Mouse (Mus musculus) G1E (cell line): Measurements from ENCODE around the gene Krtcap2. TPM values are rescaled to one million over a fixed set of nuclear protein-coding genes. Genes with fewer than 3 reads are reported as not detected.

Source experiments
- ATAC-seq: 2 replicates; pipeline ENCODE4 v1.8.0; 2016; ENCODE audit warnings: mild to moderate bottlenecking; ENCODE audit not compliant: insufficient number of reproducible peaks, poor library complexity, low FRiP score, severe bottlenecking; ENCODE audit errors: extremely low read depth
- DNase-seq: peaks from one replicate; pipeline ENCODE4 v3.0.0; 2012; ENCODE audit warnings: low spot score
- H3K27me3 ChIP-seq: 2 replicates; pipeline ENCODE4 v1.6.1; 2012; ENCODE audit warnings: mild to moderate bottlenecking, low read length, inconsistent platforms; ENCODE audit not compliant: insufficient read depth
- H3K36me3 ChIP-seq: replicated peaks from 2 replicates; pipeline ENCODE3; 2012; ENCODE audit warnings: mild to moderate bottlenecking, inconsistent platforms
- H3K4me1 ChIP-seq: 2 replicates; pipeline ENCODE4 v1.6.1; 2012; ENCODE audit warnings: low read depth, low read length, inconsistent platforms, mixed read lengths; ENCODE audit not compliant: insufficient read depth
- H3K4me3 ChIP-seq: 2 replicates; pipeline ENCODE4 v1.5.1; 2012; ENCODE audit warnings: low read depth, mild to moderate bottlenecking, inconsistent platforms, low read length, moderate library complexity, mixed read lengths
- H3K9me3 ChIP-seq: replicated peaks from 2 replicates; pipeline ENCODE4 v1.6.1; 2012; ENCODE audit warnings: inconsistent platforms
- CTCF ChIP-seq: IDR thresholded peaks from 2 replicates; pipeline ENCODE4 v1.5.1; 2012; ENCODE audit warnings: low read depth, low read length, inconsistent platforms, mixed read lengths
- GATA1 ChIP-seq: IDR thresholded peaks from 2 replicates; pipeline ENCODE4 v1.6.1; 2012; ENCODE audit warnings: borderline replicate concordance, low read length, inconsistent platforms, mixed read lengths
- GATA2 ChIP-seq: IDR thresholded peaks from 2 replicates; pipeline ENCODE4 v1.6.1; 2012; ENCODE audit warnings: low read depth, low read length, inconsistent platforms, borderline replicate concordance
- POLR2AphosphoS5 ChIP-seq: IDR thresholded peaks from 2 replicates; pipeline ENCODE4 v1.6.1; 2012; ENCODE audit warnings: low read depth, low read length, inconsistent platforms; ENCODE audit not compliant: insufficient replicate concordance
- TAL1 ChIP-seq: conservative IDR thresholded peaks from 2 replicates; pipeline ENCODE4 v1.6.1; 2012; ENCODE audit warnings: low read depth, low read length, inconsistent platforms, mixed read lengths
- polyA plus RNA-seq: library from polyadenylated mRNA; stranded (reverse); fragments of >175 nt; gene quantifications from 2 replicates; pipeline ENCODE4 v1.2.3, GENCODE M21; 2012
- total RNA-seq, 2 experiments: library from RNA; stranded (forward) in 1 of 2; stranded (reverse) in 1 of 2; fragments of 200-1000 nt in 1 of 2; fragments of >200 nt in 1 of 2; fragmentation: Nextera tagmentation in 1 of 2; gene quantifications; 2 replicates each; pipeline ENCODE4 v1.2.3; 2014 to 2017

The Krtcap2 gene
- total and polyA plus RNA-seq, 3 experiments: 86.4 to 145 (median 132) TPM

DNA sequence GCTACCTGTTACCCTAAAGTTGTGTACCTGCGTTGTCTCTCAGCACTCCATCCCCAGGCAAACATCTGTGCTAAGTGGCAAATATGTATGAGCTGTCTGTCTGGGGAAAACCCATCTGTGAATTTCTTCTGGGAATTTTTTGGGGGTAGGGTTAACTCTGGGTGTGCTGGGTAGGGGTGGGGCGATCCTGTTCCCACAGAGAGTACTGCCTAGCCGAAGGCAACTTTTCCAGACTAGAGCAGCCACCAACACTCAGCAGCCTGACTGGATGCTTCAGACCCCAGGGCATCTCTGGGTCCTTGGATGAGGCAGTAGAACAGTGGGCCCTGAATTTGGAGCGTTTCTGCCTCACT, 36.5 kb downstream of the Krtcap2 start:
- no peak for ATAC-seq
- no peak for TF ChIP-seq GATA2
- no peak for TF ChIP-seq POLR2AphosphoS5
- TF ChIP-seq TAL1: no peak
- TF ChIP-seq GATA1: no peak
- TF ChIP-seq CTCF: no peak
- Histone ChIP-seq H3K27me3 (peaks cover 74% of the 10 kb centered on the region), H3K4me1 (peaks cover 8% of the 10 kb centered on the region), H3K9me3 (no peaks in the 10 kb centered on the region), H3K36me3 (no peaks in the 10 kb centered on the region), H3K4me3 (no peak overlapping the region)
- no peak for DNase-seq

GRCm38 (mm10) chr3:89284261-89284660, 38.5 kb downstream of the Krtcap2 start:
- Histone ChIP-seq H3K4me1 (peaks cover 8% of the 10 kb centered on the region), H3K27me3 (peaks cover 71% of the 10 kb centered on the region), H3K4me3 (no peak overlapping the region), H3K9me3 (no peaks in the 10 kb centered on the region), H3K36me3 (no peaks in the 10 kb centered on the region)
- ATAC-seq: no peak
- TF ChIP-seq GATA1 (no peak), CTCF (no peak), TAL1 (no peak), GATA2 (no peak), POLR2AphosphoS5 (no peak)
- no peak for DNase-seq

- H3K36me3 ChIP-seq: no peaks in the 10 kb centered on the region
- H3K27me3 ChIP-seq: peaks cover 60% of the 10 kb centered on the region
- no peak overlapping the region for H3K4me3 ChIP-seq
- ATAC-seq (no peak), DNase-seq (no peak)
- TF ChIP-seq CTCF (no peak), POLR2AphosphoS5 (no peak), GATA1 (no peak), TAL1 (no peak), GATA2 (no peak)
- H3K9me3 ChIP-seq: no peaks in the 10 kb centered on the region
- H3K4me1 ChIP-seq: peaks cover 4% of the 10 kb centered on the region
Measured at GRCm38 (mm10) chr3:89285526-89285925, 39.8 kb downstream of the Krtcap2 start.

- Histone ChIP-seq H3K4me3 (no peak overlapping the region), H3K36me3 (no peaks in the 10 kb centered on the region), H3K4me1 (peaks cover 4% of the 10 kb centered on the region), H3K9me3 (no peaks in the 10 kb centered on the region), H3K27me3 (peaks cover 55% of the 10 kb centered on the region)
- ATAC-seq: no peak
- DNase-seq: no peak
- no peak for TF ChIP-seq CTCF
- no peak for TF ChIP-seq GATA2
- TF ChIP-seq GATA1: no peak
- no peak for TF ChIP-seq POLR2AphosphoS5
- no peak for TF ChIP-seq TAL1
Measured at GRCm38 (mm10) chr3:89287286-89287685, 41.5 kb downstream of the Krtcap2 start.

DNA sequence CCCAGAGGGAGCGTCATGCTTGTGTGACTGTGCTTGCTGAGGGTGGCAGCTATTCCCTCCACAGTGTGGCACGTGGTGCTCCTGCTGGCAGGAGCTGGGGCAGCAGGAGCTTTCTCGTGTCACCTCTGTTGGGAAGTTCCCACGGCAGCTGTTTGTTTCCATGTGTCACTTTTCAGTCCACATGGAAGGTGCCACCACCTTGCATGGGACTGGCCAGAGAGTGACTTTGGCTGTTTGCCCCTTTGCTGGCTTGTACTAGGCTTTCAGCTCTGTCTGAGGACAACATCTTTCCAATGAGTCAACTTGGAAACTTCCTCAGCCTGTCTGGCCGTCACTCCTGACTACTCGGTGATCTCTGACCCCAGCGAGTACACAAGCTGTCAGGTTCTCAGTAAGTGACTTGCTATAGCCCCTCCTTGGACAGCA, 42.8 kb downstream of the Krtcap2 start:
- DNase-seq (no peak), ATAC-seq (no peak)
- H3K4me3 ChIP-seq: no peak overlapping the region
- no peaks in the 10 kb centered on the region for H3K36me3 ChIP-seq
- H3K9me3 ChIP-seq: no peaks in the 10 kb centered on the region
- peaks cover 63% of the 10 kb centered on the region for H3K27me3 ChIP-seq
- no peak for TF ChIP-seq GATA2
- TF ChIP-seq CTCF: no peak
- no peak for TF ChIP-seq TAL1
- no peak for TF ChIP-seq GATA1
- TF ChIP-seq POLR2AphosphoS5: no peak
- H3K4me1 ChIP-seq: peaks cover 4% of the 10 kb centered on the region

GRCm38 (mm10) chr3:89291874-89292273, 46.1 kb downstream of the Krtcap2 start:
- TF ChIP-seq GATA2 (no peak), GATA1 (no peak), CTCF (no peak), POLR2AphosphoS5 (no peak), TAL1 (no peak)
- no peaks in the 10 kb centered on the region for H3K9me3 ChIP-seq
- no peaks in the 10 kb centered on the region for H3K36me3 ChIP-seq
- no peak overlapping the region for H3K4me3 ChIP-seq
- H3K27me3 ChIP-seq: peaks cover 66% of the 10 kb centered on the region
- ATAC-seq (no peak), DNase-seq (no peak)
- H3K4me1 ChIP-seq: no peaks in the 10 kb centered on the region
